Mouse (Mus musculus): ENCODE data around the gene Adap1. TPM values are rescaled to one million over a fixed set of nuclear protein-coding genes. Genes with fewer than 3 reads are reported as not detected.

Adap1 gene
- polyA plus RNA-seq, 1 experiment from 2014 or later: 3.3 TPM

- ATAC-seq (ENCODE audit: low read depth): no peak
- Histone ChIP-seq H3K4me2 (no peak overlapping the region), H3K4me1 (replicated peaks) (peaks cover 48% of the 10 kb centered on the region), H3K9me3 (replicated peaks) (no peaks in the 10 kb centered on the region), H3K27me3 (peaks cover 27% of the 10 kb centered on the region), H3K27ac (no peak overlapping the region), H3K9ac (no peak overlapping the region), H3K36me3 (no peaks in the 10 kb centered on the region), H3K4me3 (replicated peaks) (no peak overlapping the region)
- WGBS (ENCODE audit: insufficient replicate concordance): 70% methylated on average over 6 of the region's 6 CpGs
- no peak for DNase-seq
These were observed 4.1 kb downstream of the Adap1 start for GRCm38 (mm10) chr5:139321331-139321730.

GRCm38 (mm10) chr5:139320424-139320823 is 5.0 kb downstream of the Adap1 start:
- WGBS (ENCODE audit: insufficient replicate concordance): 72% methylated on average over 7 of the region's 7 CpGs
- no peak for DNase-seq

GRCm38 (mm10) chr5:139317751-139318504 is 7.5 kb downstream of the Adap1 start:
- H3K27me3 ChIP-seq: no peaks in the 10 kb centered on the region
- H3K36me3 ChIP-seq: no peaks in the 10 kb centered on the region
- DNase-seq (no peak), ATAC-seq (ENCODE audit: low read depth) (peak; percentile 32)
- peaks cover 24% of the 10 kb centered on the region for H3K4me1 ChIP-seq (replicated peaks)
- H3K4me2 ChIP-seq: no peak overlapping the region
- H3K9me3 ChIP-seq (replicated peaks): no peaks in the 10 kb centered on the region
- WGBS (ENCODE audit: insufficient replicate concordance): 76% methylated on average over 21 of the region's 21 CpGs
- H3K9ac ChIP-seq: no peak overlapping the region
- H3K27ac ChIP-seq: peak overlapping the region; percentile 58
- H3K4me3 ChIP-seq (replicated peaks): no peak overlapping the region

More at GRCm38 (mm10) chr5:139320424-139320823, 5.0 kb downstream of the Adap1 start:
- ATAC-seq (ENCODE audit: low read depth): no peak
- no peak overlapping the region for H3K9ac ChIP-seq
- H3K27me3 ChIP-seq: peaks cover 20% of the 10 kb centered on the region
- no peaks in the 10 kb centered on the region for H3K36me3 ChIP-seq
- no peak overlapping the region for H3K27ac ChIP-seq
- no peaks in the 10 kb centered on the region for H3K9me3 ChIP-seq (replicated peaks)
- H3K4me1 ChIP-seq (replicated peaks): peaks cover 39% of the 10 kb centered on the region
- no peak overlapping the region for H3K4me2 ChIP-seq
- H3K4me3 ChIP-seq (replicated peaks): no peak overlapping the region

GRCm38 (mm10) chr5:139316982-139317675 is 8.3 kb downstream of the Adap1 start:
- ATAC-seq (ENCODE audit: low read depth): peak; percentile 75
- H3K4me2 ChIP-seq: no peak overlapping the region
- H3K4me1 ChIP-seq (replicated peaks): peaks cover 24% of the 10 kb centered on the region
- no peaks in the 10 kb centered on the region for H3K9me3 ChIP-seq (replicated peaks)
- H3K9ac ChIP-seq: no peak overlapping the region
- H3K27ac ChIP-seq: peak overlapping the region; percentile 58
- 70% methylated on average over 6 of the region's 6 CpGs for WGBS (ENCODE audit: insufficient replicate concordance)
- no peak for DNase-seq
- H3K27me3 ChIP-seq: no peaks in the 10 kb centered on the region
- H3K4me3 ChIP-seq (replicated peaks): no peak overlapping the region
- H3K36me3 ChIP-seq: no peaks in the 10 kb centered on the region

- no peak overlapping the region for H3K4me3 ChIP-seq (replicated peaks)
- no peaks in the 10 kb centered on the region for H3K36me3 ChIP-seq
- no peak for ATAC-seq (ENCODE audit: low read depth)
- no peak overlapping the region for H3K9ac ChIP-seq
- H3K27ac ChIP-seq: no peak overlapping the region
- no peaks in the 10 kb centered on the region for H3K27me3 ChIP-seq
- H3K9me3 ChIP-seq (replicated peaks): no peaks in the 10 kb centered on the region
- H3K4me2 ChIP-seq: no peak overlapping the region
- DNase-seq: no peak
- 68% methylated on average over 12 of the region's 12 CpGs for WGBS (ENCODE audit: insufficient replicate concordance)
- H3K4me1 ChIP-seq (replicated peaks): peaks cover 25% of the 10 kb centered on the region
These were observed 10.3 kb downstream of the Adap1 start for GRCm38 (mm10) chr5:139314941-139315642.

- no peak for ATAC-seq (ENCODE audit: low read depth)
- H3K9ac ChIP-seq: no peak overlapping the region
- no peak overlapping the region for H3K4me3 ChIP-seq (replicated peaks)
- no peak overlapping the region for H3K27ac ChIP-seq
- H3K4me2 ChIP-seq: no peak overlapping the region
- DNase-seq: no peak
- no peaks in the 10 kb centered on the region for H3K27me3 ChIP-seq
- WGBS (ENCODE audit: insufficient replicate concordance): 60% methylated on average over 9 of the region's 9 CpGs
- H3K36me3 ChIP-seq: no peaks in the 10 kb centered on the region
- no peaks in the 10 kb centered on the region for H3K9me3 ChIP-seq (replicated peaks)
- peaks cover 31% of the 10 kb centered on the region for H3K4me1 ChIP-seq (replicated peaks)
These were observed 11.9 kb downstream of the Adap1 start for GRCm38 (mm10) chr5:139313536-139313935.

GRCm38 (mm10) chr5:139311822-139312221 is 13.6 kb downstream of the Adap1 start:
- peaks cover 15% of the 10 kb centered on the region for H3K4me1 ChIP-seq (replicated peaks)
- H3K27ac ChIP-seq: no peak overlapping the region
- 80% methylated on average over 9 of the region's 9 CpGs for WGBS (ENCODE audit: insufficient replicate concordance)
- no peaks in the 10 kb centered on the region for H3K27me3 ChIP-seq
- ATAC-seq (ENCODE audit: low read depth) (no peak), DNase-seq (no peak)
- no peak overlapping the region for H3K9ac ChIP-seq
- H3K4me3 ChIP-seq (replicated peaks): no peak overlapping the region
- H3K4me2 ChIP-seq: no peak overlapping the region
- no peaks in the 10 kb centered on the region for H3K36me3 ChIP-seq
- H3K9me3 ChIP-seq (replicated peaks): no peaks in the 10 kb centered on the region

- Histone ChIP-seq H3K27ac (no peak overlapping the region), H3K4me2 (no peak overlapping the region), H3K9ac (no peak overlapping the region), H3K9me3 (replicated peaks) (no peaks in the 10 kb centered on the region), H3K4me1 (replicated peaks) (peaks cover 15% of the 10 kb centered on the region), H3K27me3 (no peaks in the 10 kb centered on the region), H3K4me3 (replicated peaks) (no peak overlapping the region), H3K36me3 (no peaks in the 10 kb centered on the region)
- 83% methylated on average over 4 of the region's 4 CpGs for WGBS (ENCODE audit: insufficient replicate concordance)
- DNase-seq (no peak), ATAC-seq (ENCODE audit: low read depth) (no peak)
These were observed 14.9 kb downstream of the Adap1 start for GRCm38 (mm10) chr5:139310477-139310876.

- Histone ChIP-seq H3K36me3 (no peaks in the 10 kb centered on the region), H3K4me3 (replicated peaks) (no peak overlapping the region), H3K27me3 (no peaks in the 10 kb centered on the region), H3K27ac (no peak overlapping the region), H3K9ac (no peak overlapping the region), H3K4me2 (no peak overlapping the region), H3K9me3 (replicated peaks) (no peaks in the 10 kb centered on the region), H3K4me1 (replicated peaks) (peaks cover 15% of the 10 kb centered on the region)
- no peak for ATAC-seq (ENCODE audit: low read depth)
- WGBS (ENCODE audit: insufficient replicate concordance): 61% methylated on average over 3 of the region's 3 CpGs
- no peak for DNase-seq
These were observed 15.5 kb downstream of the Adap1 start for GRCm38 (mm10) chr5:139309946-139310345.

GRCm38 (mm10) chr5:139303646-139304061 is 21.8 kb downstream of the Adap1 start:
- no peaks in the 10 kb centered on the region for H3K27me3 ChIP-seq
- peaks cover 12% of the 10 kb centered on the region for H3K4me1 ChIP-seq (replicated peaks)
- no peak overlapping the region for H3K4me2 ChIP-seq
- ATAC-seq (ENCODE audit: low read depth) (no peak), DNase-seq (no peak)
- no peaks in the 10 kb centered on the region for H3K36me3 ChIP-seq
- no peak overlapping the region for H3K9ac ChIP-seq
- WGBS (ENCODE audit: insufficient replicate concordance): 78% methylated on average over 9 of the region's 9 CpGs
- H3K4me3 ChIP-seq (replicated peaks): no peak overlapping the region
- no peaks in the 10 kb centered on the region for H3K9me3 ChIP-seq (replicated peaks)
- no peak overlapping the region for H3K27ac ChIP-seq

GRCm38 (mm10) chr5:139302101-139302500 is 23.3 kb downstream of the Adap1 start:
- ATAC-seq (ENCODE audit: low read depth): no peak
- 72% methylated on average over 6 of the region's 6 CpGs for WGBS (ENCODE audit: insufficient replicate concordance)
- Histone ChIP-seq H3K4me2 (no peak overlapping the region), H3K27ac (no peak overlapping the region), H3K9ac (no peak overlapping the region), H3K27me3 (no peaks in the 10 kb centered on the region), H3K4me1 (replicated peaks) (peaks cover 12% of the 10 kb centered on the region), H3K9me3 (replicated peaks) (no peaks in the 10 kb centered on the region), H3K36me3 (no peaks in the 10 kb centered on the region), H3K4me3 (replicated peaks) (no peak overlapping the region)
- DNase-seq: no peak
